Mouse (Mus musculus): Measurements from ENCODE around the gene Sox6.

Sox6 gene

GRCm38 (mm10) chr7:115830938-115831873 lies 207.4 kb downstream of the Sox6 start:
- no peak for DNase-seq (ENCODE audit: low spot score)

- no peak for DNase-seq (ENCODE audit: low spot score)
Observed at GRCm38 (mm10) chr7:115830366-115830765, 208.2 kb downstream of the Sox6 start.

- no peak for DNase-seq (ENCODE audit: low spot score)
Observed at GRCm38 (mm10) chr7:115829756-115830155, 208.8 kb downstream of the Sox6 start.

- DNase-seq (ENCODE audit: low spot score) = no peak
Observed at GRCm38 (mm10) chr7:115829260-115829659, 209.3 kb downstream of the Sox6 start.

GRCm38 (mm10) chr7:115825295-115825694 lies 213.3 kb downstream of the Sox6 start:
- DNase-seq (ENCODE audit: low spot score) = no peak

GRCm38 (mm10) chr7:115824621-115825256 lies 213.9 kb downstream of the Sox6 start:
- no peak for DNase-seq (ENCODE audit: low spot score)

GRCm38 (mm10) chr7:115819136-115819535 lies 219.5 kb downstream of the Sox6 start:
- no peak for DNase-seq (ENCODE audit: low spot score)

GRCm38 (mm10) chr7:115803256-115803655 lies 235.3 kb downstream of the Sox6 start:
- no peak for DNase-seq (ENCODE audit: low spot score)

- DNase-seq (ENCODE audit: low spot score) = no peak
Observed at GRCm38 (mm10) chr7:115794139-115794858, 244.3 kb downstream of the Sox6 start.

GRCm38 (mm10) chr7:115792841-115793240 lies 245.8 kb downstream of the Sox6 start:
- no peak for DNase-seq (ENCODE audit: low spot score)

GRCm38 (mm10) chr7:115789116-115789823 lies 249.3 kb downstream of the Sox6 start:
- no peak for DNase-seq (ENCODE audit: low spot score)

- no peak for DNase-seq (ENCODE audit: low spot score)
Observed at GRCm38 (mm10) chr7:115783982-115784917, 254.3 kb downstream of the Sox6 start.

- no peak for DNase-seq (ENCODE audit: low spot score)
Observed at GRCm38 (mm10) chr7:115780148-115780547, 258.4 kb downstream of the Sox6 start.

GRCm38 (mm10) chr7:115779544-115779943 lies 259.1 kb downstream of the Sox6 start:
- DNase-seq (ENCODE audit: low spot score) = no peak

- no peak for DNase-seq (ENCODE audit: low spot score)
Observed at GRCm38 (mm10) chr7:115776736-115777135, 261.9 kb downstream of the Sox6 start.

- DNase-seq (ENCODE audit: low spot score) = no peak
Observed at GRCm38 (mm10) chr7:115776324-115776723, 262.3 kb downstream of the Sox6 start.

- DNase-seq (ENCODE audit: low spot score) = no peak
Observed at GRCm38 (mm10) chr7:115766316-115766715, 272.3 kb downstream of the Sox6 start.

GRCm38 (mm10) chr7:115763851-115764250 lies 274.7 kb downstream of the Sox6 start:
- DNase-seq (ENCODE audit: low spot score) = no peak

GRCm38 (mm10) chr7:115758172-115758571 lies 280.4 kb downstream of the Sox6 start:
- DNase-seq (ENCODE audit: low spot score) = no peak

GRCm38 (mm10) chr7:115755272-115755671 lies 283.3 kb downstream of the Sox6 start:
- no peak for DNase-seq (ENCODE audit: low spot score)

- no peak for DNase-seq (ENCODE audit: low spot score)
Observed at GRCm38 (mm10) chr7:115754216-115754615, 284.4 kb downstream of the Sox6 start.
